Mouse (Mus musculus): ENCODE data around the gene Cadm1. TPM values are rescaled to one million over a fixed set of nuclear protein-coding genes. Genes with fewer than 3 reads are reported as not detected.

The Cadm1 gene
- polyA plus RNA-seq, 1 experiment from 2014 or later = 7.4 TPM

DNA sequence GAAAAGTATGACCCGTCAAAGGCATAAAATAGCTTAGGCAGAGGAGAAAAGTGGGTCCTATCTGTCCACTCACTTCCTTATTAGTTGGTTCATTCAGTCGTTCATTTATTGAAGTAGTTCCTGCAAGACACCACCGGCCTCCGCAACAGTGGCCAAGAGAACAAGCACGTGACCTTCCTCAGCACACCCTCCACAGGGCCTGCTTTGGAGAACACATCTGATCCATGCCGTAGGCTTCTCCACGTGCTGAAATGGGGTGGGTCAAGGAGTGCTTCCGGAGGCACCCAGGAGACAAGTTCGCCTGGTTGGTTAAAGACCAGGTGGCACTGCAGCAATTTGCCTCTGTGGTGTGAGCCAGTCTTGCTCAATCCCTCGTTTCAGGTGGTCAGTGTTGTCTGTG, 236.4 kb downstream of the Cadm1 start:
- no peaks in the 10 kb centered on the region for H3K36me3 ChIP-seq
- H3K27me3 ChIP-seq = no peaks in the 10 kb centered on the region
- H3K9me3 ChIP-seq (replicated peaks) = no peaks in the 10 kb centered on the region
- no peak overlapping the region for H3K4me2 ChIP-seq
- H3K4me3 ChIP-seq (replicated peaks) = no peak overlapping the region
- WGBS (ENCODE audit: insufficient replicate concordance) = 59% methylated on average over 10 of the region's 10 CpGs
- no peaks in the 10 kb centered on the region for H3K4me1 ChIP-seq (replicated peaks)
- ATAC-seq (ENCODE audit: low read depth) (no peak), DNase-seq (no peak)
- H3K27ac ChIP-seq = no peak overlapping the region
- no peak overlapping the region for H3K9ac ChIP-seq

DNA sequence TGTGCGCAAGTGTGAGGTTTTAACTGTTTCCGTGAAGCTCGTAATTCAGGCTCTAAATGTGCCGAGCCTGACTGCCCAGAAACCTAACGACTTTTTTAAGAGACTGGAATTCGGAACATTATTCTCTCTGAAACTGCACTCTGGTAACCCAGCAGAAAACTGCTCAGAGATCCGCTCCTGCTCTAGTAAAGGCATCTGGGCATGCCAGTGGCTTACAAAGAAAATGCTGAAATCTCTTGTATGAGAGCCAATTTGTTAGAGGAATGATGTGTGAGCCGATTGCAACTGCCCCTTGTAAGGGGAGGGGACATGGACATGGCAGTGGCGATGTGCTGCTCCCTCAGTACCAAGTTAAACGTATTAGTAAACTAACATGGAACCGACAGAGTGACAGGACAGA, 240.9 kb downstream of the Cadm1 start:
- H3K27me3 ChIP-seq = no peaks in the 10 kb centered on the region
- H3K9me3 ChIP-seq (replicated peaks) = no peaks in the 10 kb centered on the region
- no peak overlapping the region for H3K4me3 ChIP-seq (replicated peaks)
- no peak overlapping the region for H3K9ac ChIP-seq
- H3K27ac ChIP-seq = no peak overlapping the region
- H3K36me3 ChIP-seq = no peaks in the 10 kb centered on the region
- DNase-seq (no peak), ATAC-seq (ENCODE audit: low read depth) (no peak)
- 69% methylated on average over 11 of the region's 11 CpGs for WGBS (ENCODE audit: insufficient replicate concordance)
- H3K4me1 ChIP-seq (replicated peaks) = no peaks in the 10 kb centered on the region
- H3K4me2 ChIP-seq = no peak overlapping the region

DNA sequence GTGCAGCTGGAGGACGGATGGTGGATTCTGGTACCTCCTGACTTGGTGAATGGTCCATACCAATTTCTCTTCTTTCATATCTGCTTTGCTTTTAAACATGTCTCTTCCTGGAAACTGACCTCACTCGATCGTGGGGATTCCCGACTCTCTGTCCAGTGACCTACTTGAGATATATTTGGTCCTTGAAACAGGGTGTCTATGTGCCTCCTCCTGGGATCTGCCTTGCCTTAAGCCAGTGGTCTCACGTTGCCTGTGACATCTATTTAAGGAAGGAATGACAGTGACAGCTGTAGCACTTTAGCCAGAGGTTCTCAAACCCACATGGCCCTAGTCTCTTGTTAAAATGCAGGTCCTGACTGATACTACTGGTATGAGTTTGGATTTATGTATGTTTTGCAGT, 242.0 kb downstream of the Cadm1 start:
- WGBS (ENCODE audit: insufficient replicate concordance) = 54% methylated on average over 5 of the region's 5 CpGs
- H3K27ac ChIP-seq = no peak overlapping the region
- no peak for ATAC-seq (ENCODE audit: low read depth)

DNA sequence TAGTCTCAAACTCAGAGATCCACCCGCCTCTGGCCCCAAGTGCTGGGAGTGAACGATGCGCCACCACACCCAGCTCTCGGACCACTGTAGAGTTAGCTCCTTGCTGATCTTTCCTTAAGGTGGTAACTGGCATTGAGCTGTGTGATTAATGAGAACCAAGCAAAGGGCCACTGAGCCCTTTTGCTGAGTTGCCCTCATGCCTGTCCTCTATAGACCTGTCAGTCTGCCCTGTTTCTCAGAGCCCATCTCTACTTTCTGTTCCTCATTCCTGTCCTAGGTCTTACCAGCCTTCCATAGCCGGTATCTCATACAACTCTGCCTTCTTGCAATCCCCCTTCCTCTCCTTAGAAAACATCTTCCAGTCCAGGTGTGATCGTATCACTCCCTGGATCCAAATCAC, 242.8 kb downstream of the Cadm1 start:
- DNase-seq (no peak), ATAC-seq (ENCODE audit: low read depth) (no peak)
- no peaks in the 10 kb centered on the region for H3K9me3 ChIP-seq (replicated peaks)
- no peak overlapping the region for H3K9ac ChIP-seq
- no peak overlapping the region for H3K27ac ChIP-seq
- H3K36me3 ChIP-seq = no peaks in the 10 kb centered on the region
- WGBS (ENCODE audit: insufficient replicate concordance) = 74% methylated on average over 6 of the region's 6 CpGs
- H3K4me3 ChIP-seq (replicated peaks) = no peak overlapping the region
- no peak overlapping the region for H3K4me2 ChIP-seq
- H3K27me3 ChIP-seq = no peaks in the 10 kb centered on the region
- no peaks in the 10 kb centered on the region for H3K4me1 ChIP-seq (replicated peaks)

More for the DNA sequence above, 242.0 kb downstream of the Cadm1 start:
- H3K9me3 ChIP-seq (replicated peaks) = no peaks in the 10 kb centered on the region
- H3K27me3 ChIP-seq = no peaks in the 10 kb centered on the region
- H3K9ac ChIP-seq = no peak overlapping the region
- H3K36me3 ChIP-seq = no peaks in the 10 kb centered on the region
- no peak overlapping the region for H3K4me3 ChIP-seq (replicated peaks)
- H3K4me2 ChIP-seq = no peak overlapping the region
- DNase-seq = no peak
- no peaks in the 10 kb centered on the region for H3K4me1 ChIP-seq (replicated peaks)

DNA sequence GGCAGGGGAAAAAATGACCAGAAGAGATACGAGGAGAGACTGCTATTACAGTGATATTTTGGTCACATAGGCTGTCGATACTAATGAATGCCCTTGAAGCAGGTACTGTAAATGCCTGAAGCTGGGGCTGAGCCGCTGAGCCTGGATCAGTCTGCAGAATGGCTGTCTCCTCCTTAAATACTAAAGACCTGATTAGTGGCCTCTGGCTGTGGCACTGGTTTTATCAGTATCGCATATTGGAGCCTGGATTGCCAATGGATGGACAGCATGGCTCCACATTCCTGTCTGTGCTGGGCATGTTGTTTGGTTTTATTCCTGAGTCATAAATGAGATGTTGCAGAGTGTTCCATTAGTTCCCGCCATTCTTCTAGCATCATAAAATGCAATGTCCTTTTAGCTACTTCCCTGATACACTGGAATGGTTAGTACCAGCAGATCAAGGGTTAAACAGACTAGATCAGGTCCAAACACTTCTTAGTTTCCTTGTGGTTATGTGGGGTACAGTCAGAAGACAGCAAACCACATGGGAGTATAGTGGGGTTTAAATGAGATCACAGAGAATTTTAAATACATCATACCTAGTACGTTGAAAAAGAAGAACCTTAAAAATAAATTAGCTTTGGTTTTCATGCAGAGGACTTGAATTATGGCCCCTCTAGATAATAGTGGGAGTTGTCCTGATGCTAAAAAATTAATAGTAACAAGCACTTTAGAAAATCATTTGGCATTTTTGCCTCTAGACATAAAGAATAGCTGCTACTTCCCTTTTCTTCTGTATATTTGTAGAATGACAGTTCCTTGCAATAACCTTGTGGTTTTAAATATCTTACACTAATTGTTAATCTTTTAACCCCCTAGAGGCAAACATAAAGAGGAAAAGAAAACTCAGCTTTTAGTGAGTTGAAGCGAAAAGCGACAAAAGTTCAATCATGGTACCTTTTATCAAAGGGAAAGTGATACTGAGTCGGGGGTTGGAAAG, 247.3 kb downstream of the Cadm1 start:
- Histone ChIP-seq H3K9ac (no peak overlapping the region), H3K27me3 (no peaks in the 10 kb centered on the region), H3K27ac (no peak overlapping the region), H3K4me2 (no peak overlapping the region), H3K4me1 (replicated peaks) (no peaks in the 10 kb centered on the region), H3K36me3 (no peaks in the 10 kb centered on the region), H3K4me3 (replicated peaks) (no peak overlapping the region), H3K9me3 (replicated peaks) (no peaks in the 10 kb centered on the region)
- WGBS (ENCODE audit: insufficient replicate concordance) = 48% methylated on average over 9 of the region's 9 CpGs
- no peak for ATAC-seq (ENCODE audit: low read depth)
- DNase-seq = no peak

DNA sequence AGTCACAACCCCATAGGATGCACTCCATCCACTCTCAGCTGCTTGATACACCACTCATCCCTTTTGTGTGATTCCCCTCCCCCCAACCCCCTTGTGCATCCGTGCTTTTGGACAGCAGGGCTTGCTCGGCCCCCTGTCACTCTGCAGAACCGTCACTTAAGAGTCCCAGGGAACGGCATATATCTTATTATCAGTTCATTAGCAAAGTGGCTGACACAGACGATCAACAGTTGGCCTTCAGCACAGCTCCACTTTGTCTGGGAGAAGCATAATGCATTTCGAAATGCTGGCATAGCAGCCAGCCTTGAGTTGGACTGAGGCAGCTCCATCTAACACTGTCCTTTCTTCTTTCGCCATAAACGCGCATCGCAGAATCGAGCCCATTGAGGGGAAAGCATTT, 248.5 kb downstream of the Cadm1 start:
- Histone ChIP-seq H3K9me3 (replicated peaks) (no peaks in the 10 kb centered on the region), H3K4me1 (replicated peaks) (no peaks in the 10 kb centered on the region), H3K4me3 (replicated peaks) (no peak overlapping the region), H3K9ac (no peak overlapping the region), H3K36me3 (no peaks in the 10 kb centered on the region), H3K27ac (no peak overlapping the region), H3K4me2 (no peak overlapping the region), H3K27me3 (no peaks in the 10 kb centered on the region)
- no peak for ATAC-seq (ENCODE audit: low read depth)
- DNase-seq = no peak
- WGBS (ENCODE audit: insufficient replicate concordance) = 54% methylated on average over 11 of the region's 11 CpGs

DNA sequence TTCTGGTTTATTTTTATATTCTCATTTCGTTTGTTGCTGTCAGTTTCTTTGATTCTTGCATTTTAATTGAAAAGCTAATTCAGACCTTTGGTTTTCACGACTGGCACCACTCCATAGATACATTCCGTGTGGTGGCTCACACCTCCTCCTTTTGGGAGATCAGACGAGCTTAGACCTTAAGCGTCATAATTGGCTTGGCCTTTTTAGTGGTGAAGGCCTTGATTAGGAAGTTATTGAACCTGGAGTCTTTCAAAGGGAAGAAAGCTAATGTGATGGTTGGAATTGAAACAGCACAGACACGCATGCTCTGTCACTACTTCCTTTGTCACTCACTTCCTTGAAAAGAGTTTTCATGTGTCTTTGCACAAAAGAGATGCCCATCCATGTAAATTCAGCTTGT, 249.3 kb downstream of the Cadm1 start:
- Histone ChIP-seq H3K27ac (no peak overlapping the region), H3K36me3 (no peaks in the 10 kb centered on the region), H3K9ac (no peak overlapping the region), H3K27me3 (no peaks in the 10 kb centered on the region), H3K9me3 (replicated peaks) (no peaks in the 10 kb centered on the region), H3K4me3 (replicated peaks) (no peak overlapping the region), H3K4me1 (replicated peaks) (no peaks in the 10 kb centered on the region), H3K4me2 (no peak overlapping the region)
- no peak for ATAC-seq (ENCODE audit: low read depth)
- DNase-seq = no peak
- 57% methylated on average over 6 of the region's 6 CpGs for WGBS (ENCODE audit: insufficient replicate concordance)

DNA sequence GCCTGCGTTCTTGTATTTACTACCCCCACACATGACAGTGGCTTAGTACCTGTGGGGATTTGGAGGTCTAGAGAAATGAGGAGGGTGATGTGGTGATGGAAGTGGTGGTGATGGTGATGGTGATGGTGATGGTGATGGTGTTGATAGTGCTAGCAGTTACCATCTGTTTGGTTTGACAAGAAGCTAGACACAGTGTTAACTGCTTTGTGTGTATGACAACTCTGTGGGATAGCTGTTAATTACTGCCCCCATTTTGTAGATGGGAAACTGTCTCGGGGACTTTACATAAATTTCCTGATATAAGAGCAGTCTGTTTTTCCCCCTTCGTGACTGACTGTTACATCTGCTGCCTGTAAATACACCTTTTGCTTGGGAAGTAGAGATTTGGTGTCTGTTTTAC, 256.7 kb downstream of the Cadm1 start:
- 53% methylated on average over 3 of the region's 3 CpGs for WGBS (ENCODE audit: insufficient replicate concordance)
- Histone ChIP-seq H3K4me2 (no peak overlapping the region), H3K4me1 (replicated peaks) (no peaks in the 10 kb centered on the region), H3K36me3 (no peaks in the 10 kb centered on the region), H3K27ac (no peak overlapping the region), H3K9me3 (replicated peaks) (no peaks in the 10 kb centered on the region), H3K4me3 (replicated peaks) (no peak overlapping the region), H3K9ac (no peak overlapping the region), H3K27me3 (no peaks in the 10 kb centered on the region)
- DNase-seq (no peak), ATAC-seq (ENCODE audit: low read depth) (no peak)

DNA sequence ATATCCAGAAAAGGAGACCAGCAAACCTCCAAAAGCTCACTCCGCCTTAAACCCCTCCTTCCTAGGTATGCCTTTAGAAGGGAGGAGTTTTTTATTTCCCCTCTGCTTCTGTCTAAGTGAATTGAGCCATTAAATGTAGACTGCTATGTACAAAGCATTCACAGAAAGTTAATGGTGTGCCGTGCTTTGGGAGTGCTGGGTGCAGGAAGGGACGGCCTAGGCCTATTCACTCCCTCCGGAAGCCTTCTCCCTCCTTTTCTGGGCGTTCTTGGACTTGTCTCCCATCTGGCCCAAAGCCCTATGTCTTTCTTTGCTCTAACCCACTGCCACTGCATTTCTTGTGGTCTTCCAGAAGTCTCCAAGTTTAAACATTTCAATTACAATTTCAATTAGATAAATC, 268.5 kb downstream of the Cadm1 start:
- Histone ChIP-seq H3K9me3 (replicated peaks) (no peaks in the 10 kb centered on the region), H3K4me3 (replicated peaks) (no peak overlapping the region), H3K27me3 (no peaks in the 10 kb centered on the region), H3K9ac (no peak overlapping the region), H3K36me3 (no peaks in the 10 kb centered on the region), H3K27ac (no peak overlapping the region), H3K4me2 (no peak overlapping the region), H3K4me1 (replicated peaks) (no peaks in the 10 kb centered on the region)
- DNase-seq (no peak), ATAC-seq (ENCODE audit: low read depth) (no peak)
- 73% methylated on average over 5 of the region's 5 CpGs for WGBS (ENCODE audit: insufficient replicate concordance)

DNA sequence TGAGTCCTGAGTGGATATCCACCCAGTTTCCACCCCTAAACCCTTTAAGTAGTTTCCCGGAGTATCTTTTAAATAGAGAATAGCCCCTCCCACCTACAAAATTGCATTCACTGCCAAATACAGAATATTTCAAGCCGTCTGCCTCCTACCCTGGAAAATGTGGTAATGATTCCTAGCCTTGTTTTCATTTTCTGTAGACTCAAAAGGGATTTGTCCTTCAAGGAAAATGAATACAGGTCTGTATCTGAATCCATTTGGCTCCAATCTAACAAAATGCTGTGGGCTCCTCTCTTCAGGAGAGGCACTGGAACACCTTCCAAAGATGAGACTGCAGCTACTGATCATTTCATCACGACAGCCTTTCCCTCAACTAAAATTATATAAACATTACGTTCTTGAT, 271.3 kb downstream of the Cadm1 start:
- H3K4me3 ChIP-seq (replicated peaks) = no peak overlapping the region
- H3K4me2 ChIP-seq = no peak overlapping the region
- no peak for DNase-seq
- 61% methylated on average over 4 of the region's 4 CpGs for WGBS (ENCODE audit: insufficient replicate concordance)
- no peak overlapping the region for H3K9ac ChIP-seq
- H3K4me1 ChIP-seq (replicated peaks) = no peaks in the 10 kb centered on the region
- no peak for ATAC-seq (ENCODE audit: low read depth)
- H3K27ac ChIP-seq = no peak overlapping the region
- no peaks in the 10 kb centered on the region for H3K9me3 ChIP-seq (replicated peaks)
- no peaks in the 10 kb centered on the region for H3K36me3 ChIP-seq
- no peaks in the 10 kb centered on the region for H3K27me3 ChIP-seq

DNA sequence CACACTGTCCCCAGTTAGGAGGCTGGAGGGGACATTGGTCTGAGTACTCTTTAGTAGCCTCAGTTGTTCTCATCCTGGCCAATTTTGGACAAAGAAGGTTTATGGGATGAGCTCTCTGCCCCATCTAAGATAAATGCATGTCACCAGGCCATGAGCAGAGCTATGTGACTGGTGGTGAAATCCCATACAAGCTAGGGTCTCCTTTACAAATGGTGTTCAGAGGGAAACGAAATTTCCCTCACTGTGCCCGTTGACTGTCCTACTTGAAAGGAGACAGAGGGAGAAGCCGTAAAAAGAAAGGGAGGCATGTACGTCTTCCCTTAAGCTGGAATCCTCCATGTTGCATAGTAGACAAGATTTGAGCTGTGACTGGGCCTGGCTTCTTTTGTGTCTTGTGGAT, 272.6 kb downstream of the Cadm1 start:
- Histone ChIP-seq H3K9ac (no peak overlapping the region), H3K36me3 (no peaks in the 10 kb centered on the region), H3K27ac (no peak overlapping the region), H3K9me3 (replicated peaks) (no peaks in the 10 kb centered on the region), H3K4me3 (replicated peaks) (no peak overlapping the region), H3K27me3 (no peaks in the 10 kb centered on the region), H3K4me2 (no peak overlapping the region), H3K4me1 (replicated peaks) (no peaks in the 10 kb centered on the region)
- ATAC-seq (ENCODE audit: low read depth) (no peak), DNase-seq (no peak)
- 55% methylated on average over 4 of the region's 4 CpGs for WGBS (ENCODE audit: insufficient replicate concordance)

DNA sequence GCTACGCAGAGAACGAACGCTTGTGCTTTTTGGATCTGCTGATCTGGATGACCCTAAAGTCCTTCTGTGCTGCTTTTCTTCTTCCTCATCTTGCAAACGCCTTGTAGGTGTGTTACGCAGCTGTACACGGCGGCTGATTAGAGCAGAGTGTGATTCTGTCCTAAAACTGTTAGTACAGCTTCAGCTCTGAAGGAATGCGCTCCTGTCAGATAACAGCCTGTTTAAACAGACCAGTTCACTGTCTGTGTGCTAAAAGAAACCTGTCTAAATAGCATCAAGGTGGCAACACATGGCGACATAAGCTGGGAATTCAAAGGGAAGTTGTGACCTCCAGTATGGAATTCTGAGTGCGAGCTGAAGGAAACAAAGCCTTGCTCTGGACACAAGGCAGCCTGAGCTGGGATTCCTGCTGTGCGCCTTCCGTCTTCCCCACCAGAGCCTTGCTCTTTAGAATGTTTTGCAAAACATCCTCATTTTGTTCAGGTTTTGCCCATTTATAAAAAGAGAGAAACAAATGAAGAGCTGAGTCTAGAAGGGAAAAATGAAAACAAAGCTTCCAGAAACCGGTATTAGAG, 273.6 kb downstream of the Cadm1 start:
- Histone ChIP-seq H3K4me1 (replicated peaks) (no peaks in the 10 kb centered on the region), H3K27ac (no peak overlapping the region), H3K9ac (no peak overlapping the region), H3K9me3 (replicated peaks) (no peaks in the 10 kb centered on the region), H3K27me3 (no peaks in the 10 kb centered on the region), H3K4me3 (replicated peaks) (no peak overlapping the region), H3K36me3 (no peaks in the 10 kb centered on the region), H3K4me2 (no peak overlapping the region)
- DNase-seq (no peak), ATAC-seq (ENCODE audit: low read depth) (no peak)
- 68% methylated on average over 13 of the region's 13 CpGs for WGBS (ENCODE audit: insufficient replicate concordance)

Data from liver, embryonic 13.5 days (tissue).